Mouse (Mus musculus) heart, adult 2 months (tissue): Measurements from ENCODE around the gene Kank1. TPM values are rescaled to one million over a fixed set of nuclear protein-coding genes. Genes with fewer than 3 reads are reported as not detected.

Experiments
- DNase-seq, 2 experiments: peaks; one replicate each; pipeline ENCODE4 v3.0.0; 2021
- H3K27ac ChIP-seq: fragments of 200-600 bp; 2 replicates; pipeline ENCODE4 v1.8.1; 2022
- H3K27me3 ChIP-seq: fragments of 200-500 bp; 2 replicates; pipeline ENCODE4 v1.6.1; 2012; ENCODE audit warnings: mild to moderate bottlenecking, low read length, inconsistent platforms, mixed read lengths; ENCODE audit not compliant: control insufficient read depth, insufficient read depth
- H3K36me3 ChIP-seq: fragments of 200-500 bp; 2 replicates; pipeline ENCODE4 v1.6.1; 2012; ENCODE audit warnings: low read length, inconsistent platforms; ENCODE audit not compliant: control insufficient read depth, insufficient read depth
- H3K4me1 ChIP-seq: fragments of 200-500 bp; 2 replicates; pipeline ENCODE4 v1.6.1; 2011; ENCODE audit warnings: low read length; ENCODE audit not compliant: control insufficient read depth, insufficient read depth
- H3K4me3 ChIP-seq: fragments of 200-600 bp; 2 replicates; pipeline ENCODE4 v1.8.1; 2022
- H3K79me2 ChIP-seq: fragments of 200-500 bp; replicated peaks from 2 replicates; pipeline ENCODE4 v1.6.1; 2012; ENCODE audit warnings: mild to moderate bottlenecking, inconsistent platforms, low read length, moderate library complexity, mixed read lengths; ENCODE audit not compliant: control insufficient read depth, insufficient read depth
- H3K9ac ChIP-seq: fragments of 200-500 bp; 2 replicates; pipeline ENCODE4 v1.6.1; 2012; ENCODE audit warnings: low read depth, mild to moderate bottlenecking, control low read depth, inconsistent platforms, low read length, mixed read lengths
- CTCF ChIP-seq: fragments of 200-600 bp; IDR thresholded peaks from 2 replicates; pipeline ENCODE4 v1.8.1; 2022; ENCODE audit warnings: antibody characterized with exemption, mild to moderate bottlenecking, moderate library complexity
- EP300 ChIP-seq: fragments of 200-500 bp; IDR thresholded peaks from 2 replicates; pipeline ENCODE4 v1.6.1; 2011; ENCODE audit warnings: low read depth, low read length, control low read depth; ENCODE audit not compliant: insufficient read depth
- POLR2A ChIP-seq: fragments of 200-500 bp; IDR thresholded peaks from 2 replicates; pipeline ENCODE4 v1.6.1; 2011; ENCODE audit warnings: mild to moderate bottlenecking, low read depth, low read length, control low read depth; ENCODE audit not compliant: insufficient read depth
- WGBS: fragments of 180-500 bp; shearing (Covaris S2); methylation state at CpG from one replicate; pipeline ENCODE4 v1.1.7; 2018; 5-methylcytosine and 5-hydroxymethylcytosine counted together
- intact Hi-C: fragments of 180-260 bp; cut with DNase I; formaldehyde crosslinking; loops from one replicate; pipeline ENCODE4 v1.15.1; 2025
- polyA plus RNA-seq: library from polyadenylated mRNA; depleted of rRNA; stranded (reverse); fragments of >200 nt; gene quantifications from 2 replicates; pipeline ENCODE4 v1.2.3, GENCODE M21; 2012
- total RNA-seq, 2 experiments: library from RNA; stranded (reverse); gene quantifications; 2 replicates each; pipeline ENCODE4 v1.2.3; 2021

Kank1 gene
- total and polyA plus RNA-seq, 3 experiments, result 37.2 to 43.9 (median 37.3) TPM

- TF ChIP-seq CTCF (no peak), EP300 (no peak), POLR2A (no peak)
- 97% methylated on average over 18 of the region's 18 CpGs for WGBS
- H3K79me2 ChIP-seq, result no peaks in the 10 kb centered on the region
- H3K4me1 ChIP-seq, result peaks cover 7% of the 10 kb centered on the region
- DNase-seq, result no peak
- no peaks in the 10 kb centered on the region for H3K27me3 ChIP-seq
- no peak overlapping the region for H3K9ac ChIP-seq
- no peak overlapping the region for H3K4me3 ChIP-seq
- intact Hi-C loops, result loop anchor here (5.0 kb wide), 1 partner anchor 44 kb away; no protein-coding TSS in a partner anchor
- H3K27ac ChIP-seq, result no peak overlapping the region
- no peaks in the 10 kb centered on the region for H3K36me3 ChIP-seq
Observed at GRCm38 (mm10) chr19:25387902-25388301, 151.1 kb downstream of the Kank1 start.

- H3K27ac ChIP-seq, result no peak overlapping the region
- H3K4me1 ChIP-seq, result peaks cover 2% of the 10 kb centered on the region
- 95% methylated on average over 11 of the region's 11 CpGs for WGBS
- H3K27me3 ChIP-seq, result no peaks in the 10 kb centered on the region
- intact Hi-C loops, result no loop called here
- no peak overlapping the region for H3K4me3 ChIP-seq
- H3K36me3 ChIP-seq, result no peaks in the 10 kb centered on the region
- H3K79me2 ChIP-seq, result no peaks in the 10 kb centered on the region
- DNase-seq, result no peak
- TF ChIP-seq POLR2A, result no peak
- no peak for TF ChIP-seq CTCF
- no peak for TF ChIP-seq EP300
- no peak overlapping the region for H3K9ac ChIP-seq
Observed at GRCm38 (mm10) chr19:25392135-25392534, 155.4 kb downstream of the Kank1 start.

GRCm38 (mm10) chr19:25395035-25395434 is 158.3 kb downstream of the Kank1 start:
- Histone ChIP-seq H3K79me2 (no peaks in the 10 kb centered on the region), H3K27ac (peak overlapping the region; percentile 82), H3K27me3 (no peaks in the 10 kb centered on the region), H3K4me1 (peaks cover 8% of the 10 kb centered on the region), H3K4me3 (peak overlapping the region; percentile 19), H3K36me3 (no peaks in the 10 kb centered on the region), H3K9ac (peak overlapping the region; percentile 43; the same call in 1 of the 2 replicates)
- 4% methylated on average over 10 of the region's 10 CpGs for WGBS
- intact Hi-C loops, result no loop called here
- TF ChIP-seq EP300, result no peak
- TF ChIP-seq CTCF, result no peak
- TF ChIP-seq POLR2A, result no peak
- peak; percentile 60 to 73 for DNase-seq

- intact Hi-C loops, result no loop called here
- Histone ChIP-seq H3K27me3 (no peaks in the 10 kb centered on the region), H3K4me3 (no peak overlapping the region), H3K79me2 (no peaks in the 10 kb centered on the region), H3K27ac (no peak overlapping the region; the same call in 1 of the 2 replicates), H3K36me3 (no peaks in the 10 kb centered on the region), H3K9ac (no peak overlapping the region), H3K4me1 (peaks cover 14% of the 10 kb centered on the region)
- TF ChIP-seq POLR2A (no peak), EP300 (no peak), CTCF (no peak)
- DNase-seq, result no peak
- WGBS, result 64% methylated on average over 6 of the region's 6 CpGs
Observed at GRCm38 (mm10) chr19:25396709-25397266, 160.0 kb downstream of the Kank1 start.

GRCm38 (mm10) chr19:25399511-25400211 is 162.9 kb downstream of the Kank1 start:
- peaks cover 13% of the 10 kb centered on the region for H3K4me1 ChIP-seq
- intact Hi-C loops, result loop anchor here (5.0 kb wide), 1 partner anchor 57 kb away; no protein-coding TSS in a partner anchor
- H3K27ac ChIP-seq, result peak overlapping the region; percentile 64
- peak in 1 of 2 experiments; percentile 21 for DNase-seq
- H3K79me2 ChIP-seq, result no peaks in the 10 kb centered on the region
- no peak overlapping the region for H3K4me3 ChIP-seq
- H3K36me3 ChIP-seq, result no peaks in the 10 kb centered on the region
- no peaks in the 10 kb centered on the region for H3K27me3 ChIP-seq
- 0 out of 2 replicates have a peak overlapping the region, but pooled peaks have one; percentile 16 for H3K9ac ChIP-seq
- 12% methylated on average over 9 of the region's 9 CpGs for WGBS
- TF ChIP-seq EP300 (no peak), POLR2A (no peak), CTCF (no peak)

- H3K27ac ChIP-seq, result peak overlapping the region; percentile 64; the same call in 1 of the 2 replicates
- intact Hi-C loops, result loop anchor here (5.0 kb wide), 1 partner anchor 58 kb away; no protein-coding TSS in a partner anchor
- TF ChIP-seq POLR2A, result no peak
- TF ChIP-seq CTCF, result no peak
- TF ChIP-seq EP300, result no peak
- no peak overlapping the region for H3K4me3 ChIP-seq
- no peak overlapping the region for H3K9ac ChIP-seq
- DNase-seq, result peak in 1 of 2 experiments; percentile 20
- WGBS, result 56% methylated on average over 13 of the region's 13 CpGs
- H3K27me3 ChIP-seq, result no peaks in the 10 kb centered on the region
- H3K79me2 ChIP-seq, result no peaks in the 10 kb centered on the region
- no peaks in the 10 kb centered on the region for H3K36me3 ChIP-seq
- H3K4me1 ChIP-seq, result peaks cover 12% of the 10 kb centered on the region
Observed at GRCm38 (mm10) chr19:25400212-25400913, 163.6 kb downstream of the Kank1 start.
